Mouse (Mus musculus): ENCODE measurements around the gene Lrpprc. TPM values are rescaled to one million over a fixed set of nuclear protein-coding genes. Genes with fewer than 3 reads are reported as not detected.
A peak's percentile ranks its signal among the peaks of the same experiment; 100 is the strongest.

Gene Lrpprc
- total and polyA plus RNA-seq, 2 experiments = 17.4 to 103 TPM

GRCm38 (mm10) chr17:84790043-84790442, 546 bp downstream of the Lrpprc start:
- Histone ChIP-seq H3K27me3 (ENCODE audit: control insufficient read depth, insufficient read depth, low read length) (no peaks in the 10 kb centered on the region), H3K4me1 (ENCODE audit: control insufficient read depth, insufficient read depth, low read length) (peaks cover 17% of the 10 kb centered on the region), H3K4me3 (ENCODE audit: insufficient read depth, low read depth, low read length) (peak overlapping the region; percentile 96), H3K79me2 (ENCODE audit: control insufficient read depth, insufficient read depth, low read length) (peaks cover 36% of the 10 kb centered on the region), H3K36me3 (ENCODE audit: control insufficient read depth, insufficient read depth, low read length) (no peaks in the 10 kb centered on the region; the same call in 1 of the 2 replicates), H3K27ac (replicated peaks; ENCODE audit: insufficient read depth, low read depth, low read length) (peak overlapping the region; percentile 86), H3K9ac (ENCODE audit: low read depth, low read length) (peak overlapping the region; percentile 92)
- TF ChIP-seq CTCF (IDR thresholded peaks at IDR 0.05; ENCODE audit: low read depth, low read length) (no peak), POLR2A (IDR thresholded peaks at IDR 0.05; ENCODE audit: extremely low read depth, insufficient read depth, low read length) (no peak)
- peak; percentile 52 for DNase-seq (ENCODE audit: extremely low read depth, low read depth, low spot score)
- WGBS = under 1% methylated on average over 22 of the region's 22 CpGs

- Histone ChIP-seq H3K9ac (ENCODE audit: low read depth, low read length) (peak overlapping the region; percentile 63), H3K36me3 (ENCODE audit: control insufficient read depth, insufficient read depth, low read length) (no peaks in the 10 kb centered on the region; the same call in 1 of the 2 replicates), H3K27ac (replicated peaks; ENCODE audit: insufficient read depth, low read depth, low read length) (peak overlapping the region; percentile 96), H3K27me3 (ENCODE audit: control insufficient read depth, insufficient read depth, low read length) (no peaks in the 10 kb centered on the region), H3K79me2 (ENCODE audit: control insufficient read depth, insufficient read depth, low read length) (peaks cover 40% of the 10 kb centered on the region), H3K4me3 (ENCODE audit: insufficient read depth, low read depth, low read length) (peak overlapping the region; percentile 96), H3K4me1 (ENCODE audit: control insufficient read depth, insufficient read depth, low read length) (peaks cover 24% of the 10 kb centered on the region)
- TF ChIP-seq CTCF (IDR thresholded peaks at IDR 0.05; ENCODE audit: low read depth, low read length) = no peak
- no peak for TF ChIP-seq POLR2A (IDR thresholded peaks at IDR 0.05; ENCODE audit: extremely low read depth, insufficient read depth, low read length)
- peak; percentile 92 for DNase-seq (ENCODE audit: extremely low read depth, low read depth, low spot score)
- 24% methylated on average over 20 of the region's 20 CpGs for WGBS
These were observed 2.0 kb downstream of the Lrpprc start for GRCm38 (mm10) chr17:84788376-84789125.

- Histone ChIP-seq H3K36me3 (ENCODE audit: control insufficient read depth, insufficient read depth, low read length) (peaks cover 2% of the 10 kb centered on the region; the same call in 1 of the 2 replicates), H3K27me3 (ENCODE audit: control insufficient read depth, insufficient read depth, low read length) (no peaks in the 10 kb centered on the region), H3K79me2 (ENCODE audit: control insufficient read depth, insufficient read depth, low read length) (peaks cover 51% of the 10 kb centered on the region), H3K4me1 (ENCODE audit: control insufficient read depth, insufficient read depth, low read length) (peaks cover 27% of the 10 kb centered on the region), H3K27ac (replicated peaks; ENCODE audit: insufficient read depth, low read depth, low read length) (peak overlapping the region; percentile 96), H3K4me3 (ENCODE audit: insufficient read depth, low read depth, low read length) (no peak overlapping the region), H3K9ac (ENCODE audit: low read depth, low read length) (peak overlapping the region; percentile 1)
- WGBS = 57% methylated on average over 11 of the region's 11 CpGs
- peak; percentile 47 for DNase-seq (ENCODE audit: extremely low read depth, low read depth, low spot score)
- TF ChIP-seq CTCF (IDR thresholded peaks at IDR 0.05; ENCODE audit: low read depth, low read length) = no peak
These were observed 3.1 kb downstream of the Lrpprc start for GRCm38 (mm10) chr17:84787477-84787876.

GRCm38 (mm10) chr17:84786911-84787310, 3.7 kb downstream of the Lrpprc start:
- no peak for TF ChIP-seq CTCF (IDR thresholded peaks at IDR 0.05; ENCODE audit: low read depth, low read length)
- TF ChIP-seq POLR2A (IDR thresholded peaks at IDR 0.05; ENCODE audit: extremely low read depth, insufficient read depth, low read length) = no peak
- H3K9ac ChIP-seq (ENCODE audit: low read depth, low read length) = no peak overlapping the region
- H3K27me3 ChIP-seq (ENCODE audit: control insufficient read depth, insufficient read depth, low read length) = no peaks in the 10 kb centered on the region
- 95% methylated on average over 8 of the region's 8 CpGs for WGBS
- no peak overlapping the region for H3K4me3 ChIP-seq (ENCODE audit: insufficient read depth, low read depth, low read length)
- H3K27ac ChIP-seq (replicated peaks; ENCODE audit: insufficient read depth, low read depth, low read length) = no peak overlapping the region
- peaks cover 2% of the 10 kb centered on the region; the same call in 1 of the 2 replicates for H3K36me3 ChIP-seq (ENCODE audit: control insufficient read depth, insufficient read depth, low read length)
- no peak for DNase-seq (ENCODE audit: extremely low read depth, low read depth, low spot score)
- H3K4me1 ChIP-seq (ENCODE audit: control insufficient read depth, insufficient read depth, low read length) = peaks cover 27% of the 10 kb centered on the region
- H3K79me2 ChIP-seq (ENCODE audit: control insufficient read depth, insufficient read depth, low read length) = peaks cover 54% of the 10 kb centered on the region

GRCm38 (mm10) chr17:84785176-84785575, 5.4 kb downstream of the Lrpprc start:
- H3K4me1 ChIP-seq (ENCODE audit: control insufficient read depth, insufficient read depth, low read length) = peaks cover 27% of the 10 kb centered on the region
- DNase-seq (ENCODE audit: extremely low read depth, low read depth, low spot score) = no peak
- H3K9ac ChIP-seq (ENCODE audit: low read depth, low read length) = no peak overlapping the region
- TF ChIP-seq CTCF (IDR thresholded peaks at IDR 0.05; ENCODE audit: low read depth, low read length) (peak; percentile 8; the same call in 1 of the 2 replicates), POLR2A (IDR thresholded peaks at IDR 0.05; ENCODE audit: extremely low read depth, insufficient read depth, low read length) (no peak)
- H3K27ac ChIP-seq (replicated peaks; ENCODE audit: insufficient read depth, low read depth, low read length) = peak overlapping the region; percentile 22; the same call in 1 of the 2 replicates
- H3K79me2 ChIP-seq (ENCODE audit: control insufficient read depth, insufficient read depth, low read length) = peaks cover 61% of the 10 kb centered on the region
- H3K27me3 ChIP-seq (ENCODE audit: control insufficient read depth, insufficient read depth, low read length) = no peaks in the 10 kb centered on the region
- peaks cover 6% of the 10 kb centered on the region; the same call in 1 of the 2 replicates for H3K36me3 ChIP-seq (ENCODE audit: control insufficient read depth, insufficient read depth, low read length)
- no peak overlapping the region for H3K4me3 ChIP-seq (ENCODE audit: insufficient read depth, low read depth, low read length)
- 58% methylated on average over 5 of the region's 5 CpGs for WGBS

- peak; percentile 84 for DNase-seq (ENCODE audit: extremely low read depth, low read depth, low spot score)
- TF ChIP-seq CTCF (IDR thresholded peaks at IDR 0.05; ENCODE audit: low read depth, low read length) (no peak), POLR2A (IDR thresholded peaks at IDR 0.05; ENCODE audit: extremely low read depth, insufficient read depth, low read length) (no peak)
- Histone ChIP-seq H3K27ac (replicated peaks; ENCODE audit: insufficient read depth, low read depth, low read length) (peak overlapping the region; percentile 3), H3K36me3 (ENCODE audit: control insufficient read depth, insufficient read depth, low read length) (peaks cover 6% of the 10 kb centered on the region; the same call in 1 of the 2 replicates), H3K4me1 (ENCODE audit: control insufficient read depth, insufficient read depth, low read length) (peaks cover 22% of the 10 kb centered on the region), H3K79me2 (ENCODE audit: control insufficient read depth, insufficient read depth, low read length) (peaks cover 59% of the 10 kb centered on the region), H3K9ac (ENCODE audit: low read depth, low read length) (no peak overlapping the region), H3K4me3 (ENCODE audit: insufficient read depth, low read depth, low read length) (no peak overlapping the region), H3K27me3 (ENCODE audit: control insufficient read depth, insufficient read depth, low read length) (no peaks in the 10 kb centered on the region)
- 29% methylated on average over 5 of the region's 5 CpGs for WGBS
These were observed 7.1 kb downstream of the Lrpprc start for GRCm38 (mm10) chr17:84783491-84783890.

All from liver, adult 2 months (tissue).